Mouse (Mus musculus) lung, embryonic 15.5 days (tissue): ENCODE results near the gene Pcdh15. TPM values are rescaled to one million over a fixed set of nuclear protein-coding genes. Genes with fewer than 3 reads are reported as not detected.

Source experiments
- ATAC-seq: fragments of 200-750 bp; cut with Nextera tagmentation; 2 replicates; pipeline ENCODE4 v1.8.0; 2017; ENCODE audit warnings: moderate number of reproducible peaks, borderline replicate concordance; ENCODE audit not compliant: low FRiP score, low TSS enrichment; ENCODE audit errors: extremely low read depth
- H3K27ac ChIP-seq: fragments of 300-500 bp; sonication (generic); 2 replicates; pipeline ENCODE4 v1.5.1; 2015; ENCODE audit warnings: moderate library complexity, mild to moderate bottlenecking, inconsistent platforms
- H3K27me3 ChIP-seq: fragments of 300-500 bp; sonication (generic); 2 replicates; pipeline ENCODE4 v1.6.1; 2015; ENCODE audit warnings: inconsistent platforms
- H3K36me3 ChIP-seq: fragments of 300-500 bp; sonication (generic); 2 replicates; pipeline ENCODE4 v1.6.1; 2015; ENCODE audit warnings: inconsistent platforms
- H3K4me1 ChIP-seq: fragments of 300-500 bp; sonication (generic); 2 replicates; pipeline ENCODE4 v1.6.1; 2015; ENCODE audit warnings: inconsistent platforms
- H3K4me2 ChIP-seq: fragments of 300-500 bp; sonication (generic); 2 replicates; pipeline ENCODE4 v1.6.1; 2015; ENCODE audit warnings: inconsistent platforms, mild to moderate bottlenecking, moderate library complexity
- H3K4me3 ChIP-seq: fragments of 300-500 bp; sonication (generic); 2 replicates; pipeline ENCODE4 v1.5.1; 2015; ENCODE audit warnings: mild to moderate bottlenecking, inconsistent platforms
- H3K9ac ChIP-seq: fragments of 300-500 bp; sonication (generic); 2 replicates; pipeline ENCODE4 v1.6.1; 2015; ENCODE audit warnings: inconsistent platforms
- H3K9me3 ChIP-seq: fragments of 300-500 bp; sonication (generic); 2 replicates; pipeline ENCODE4 v1.6.1; 2016; ENCODE audit warnings: inconsistent platforms
- WGBS: fragments of 180-500 bp; shearing (Covaris S2); methylation state at CpG from one replicate; pipeline ENCODE4 v1.1.7; 2015; 5-methylcytosine and 5-hydroxymethylcytosine counted together
- polyA plus RNA-seq: library from polyadenylated mRNA; unstranded; fragments of >200 nt; fragmentation: Nextera tagmentation; extraction: Ambion mirVana; gene quantifications from 2 replicates; pipeline ENCODE4 v1.2.1, GENCODE M21; 2015

Gene Pcdh15
- polyA plus RNA-seq, 1 experiment from 2014 or later = 0.29 TPM

GRCm38 (mm10) chr10:73826354-73826753 lies 727.2 kb downstream of the Pcdh15 start:
- Histone ChIP-seq H3K4me1 (no peaks in the 10 kb centered on the region), H3K27ac (no peak overlapping the region), H3K4me3 (peak overlapping the region; percentile 23), H3K4me2 (peak overlapping the region; percentile 40), H3K27me3 (0 out of 2 replicates have a peak, but pooled peaks cover 3% of the 10 kb centered on the region), H3K9ac (no peak overlapping the region), H3K9me3 (no peaks in the 10 kb centered on the region), H3K36me3 (no peaks in the 10 kb centered on the region)
- no peak for ATAC-seq
- WGBS = 37% methylated on average over 8 of the region's 8 CpGs

GRCm38 (mm10) chr10:73828781-73829180 lies 729.6 kb downstream of the Pcdh15 start:
- Histone ChIP-seq H3K9me3 (no peaks in the 10 kb centered on the region), H3K27me3 (no peaks in the 10 kb centered on the region), H3K9ac (no peak overlapping the region), H3K36me3 (no peaks in the 10 kb centered on the region), H3K4me3 (no peak overlapping the region), H3K4me2 (no peak overlapping the region), H3K4me1 (no peaks in the 10 kb centered on the region), H3K27ac (no peak overlapping the region)
- 48% methylated on average over 2 of the region's 2 CpGs for WGBS
- ATAC-seq = no peak

GRCm38 (mm10) chr10:73844998-73845397 lies 745.9 kb downstream of the Pcdh15 start:
- H3K4me2 ChIP-seq = no peak overlapping the region
- no peaks in the 10 kb centered on the region for H3K9me3 ChIP-seq
- no peak overlapping the region for H3K9ac ChIP-seq
- no peak overlapping the region for H3K27ac ChIP-seq
- H3K36me3 ChIP-seq = no peaks in the 10 kb centered on the region
- H3K4me3 ChIP-seq = no peak overlapping the region
- ATAC-seq = no peak
- H3K4me1 ChIP-seq = no peaks in the 10 kb centered on the region
- no peaks in the 10 kb centered on the region for H3K27me3 ChIP-seq
- WGBS = 58% methylated on average over 3 of the region's 3 CpGs

GRCm38 (mm10) chr10:73862181-73862580 lies 763.0 kb downstream of the Pcdh15 start:
- Histone ChIP-seq H3K9ac (no peak overlapping the region), H3K36me3 (no peaks in the 10 kb centered on the region), H3K4me3 (no peak overlapping the region), H3K4me2 (no peak overlapping the region), H3K9me3 (no peaks in the 10 kb centered on the region), H3K27me3 (no peaks in the 10 kb centered on the region), H3K4me1 (no peaks in the 10 kb centered on the region), H3K27ac (no peak overlapping the region)
- WGBS = 70% methylated on average over 4 of the region's 4 CpGs
- no peak for ATAC-seq

- Histone ChIP-seq H3K4me1 (no peaks in the 10 kb centered on the region), H3K9me3 (no peaks in the 10 kb centered on the region), H3K27ac (no peak overlapping the region), H3K4me2 (no peak overlapping the region), H3K36me3 (no peaks in the 10 kb centered on the region), H3K27me3 (no peaks in the 10 kb centered on the region), H3K4me3 (no peak overlapping the region), H3K9ac (no peak overlapping the region)
- 70% methylated on average over 5 of the region's 5 CpGs for WGBS
- no peak for ATAC-seq
Observed at GRCm38 (mm10) chr10:73878055-73878728, 779.0 kb downstream of the Pcdh15 start.

- H3K9ac ChIP-seq = no peak overlapping the region
- H3K27ac ChIP-seq = no peak overlapping the region
- no peaks in the 10 kb centered on the region for H3K36me3 ChIP-seq
- H3K9me3 ChIP-seq = no peaks in the 10 kb centered on the region
- WGBS = 76% methylated on average over 4 of the region's 4 CpGs
- no peaks in the 10 kb centered on the region for H3K27me3 ChIP-seq
- no peak for ATAC-seq
- H3K4me1 ChIP-seq = no peaks in the 10 kb centered on the region
- H3K4me2 ChIP-seq = no peak overlapping the region
- no peak overlapping the region for H3K4me3 ChIP-seq
Observed at GRCm38 (mm10) chr10:73878729-73879067, 779.6 kb downstream of the Pcdh15 start.

GRCm38 (mm10) chr10:73887771-73888170 lies 788.6 kb downstream of the Pcdh15 start:
- WGBS = 69% methylated on average over 4 of the region's 4 CpGs
- Histone ChIP-seq H3K27ac (no peak overlapping the region), H3K4me3 (no peak overlapping the region), H3K9ac (no peak overlapping the region), H3K4me1 (no peaks in the 10 kb centered on the region), H3K36me3 (no peaks in the 10 kb centered on the region), H3K27me3 (no peaks in the 10 kb centered on the region), H3K9me3 (no peaks in the 10 kb centered on the region), H3K4me2 (no peak overlapping the region)
- ATAC-seq = no peak

- Histone ChIP-seq H3K4me2 (no peak overlapping the region), H3K36me3 (no peaks in the 10 kb centered on the region), H3K4me3 (no peak overlapping the region), H3K27ac (no peak overlapping the region), H3K27me3 (no peaks in the 10 kb centered on the region), H3K9me3 (no peaks in the 10 kb centered on the region), H3K4me1 (no peaks in the 10 kb centered on the region), H3K9ac (no peak overlapping the region)
- ATAC-seq = no peak
- 76% methylated on average over 4 of the region's 4 CpGs for WGBS
Observed at GRCm38 (mm10) chr10:73892251-73892650, 793.1 kb downstream of the Pcdh15 start.

GRCm38 (mm10) chr10:73896086-73896607 lies 797.0 kb downstream of the Pcdh15 start:
- no peaks in the 10 kb centered on the region for H3K27me3 ChIP-seq
- H3K4me3 ChIP-seq = no peak overlapping the region
- no peaks in the 10 kb centered on the region for H3K36me3 ChIP-seq
- ATAC-seq = no peak
- H3K9ac ChIP-seq = no peak overlapping the region
- H3K4me2 ChIP-seq = no peak overlapping the region
- no peaks in the 10 kb centered on the region for H3K4me1 ChIP-seq
- no peak overlapping the region for H3K27ac ChIP-seq
- no peaks in the 10 kb centered on the region for H3K9me3 ChIP-seq

GRCm38 (mm10) chr10:73899165-73899564 lies 800.0 kb downstream of the Pcdh15 start:
- H3K9ac ChIP-seq = no peak overlapping the region
- H3K36me3 ChIP-seq = no peaks in the 10 kb centered on the region
- no peak overlapping the region for H3K4me3 ChIP-seq
- no peaks in the 10 kb centered on the region for H3K4me1 ChIP-seq
- no peaks in the 10 kb centered on the region for H3K9me3 ChIP-seq
- ATAC-seq = no peak
- no peak overlapping the region for H3K27ac ChIP-seq
- 69% methylated on average over 3 of the region's 3 CpGs for WGBS
- H3K27me3 ChIP-seq = no peaks in the 10 kb centered on the region
- H3K4me2 ChIP-seq = no peak overlapping the region

GRCm38 (mm10) chr10:73907626-73908025 lies 808.5 kb downstream of the Pcdh15 start:
- no peak overlapping the region for H3K9ac ChIP-seq
- H3K27ac ChIP-seq = no peak overlapping the region
- no peaks in the 10 kb centered on the region for H3K9me3 ChIP-seq
- no peaks in the 10 kb centered on the region for H3K27me3 ChIP-seq
- ATAC-seq = peak; percentile 62; the same call in 1 of the 2 replicates
- no peaks in the 10 kb centered on the region for H3K36me3 ChIP-seq
- 45% methylated on average over 1 of the region's 1 CpGs for WGBS
- no peak overlapping the region for H3K4me3 ChIP-seq
- H3K4me2 ChIP-seq = no peak overlapping the region
- no peaks in the 10 kb centered on the region for H3K4me1 ChIP-seq

GRCm38 (mm10) chr10:73908568-73908967 lies 809.4 kb downstream of the Pcdh15 start:
- Histone ChIP-seq H3K27me3 (no peaks in the 10 kb centered on the region), H3K9me3 (no peaks in the 10 kb centered on the region), H3K9ac (no peak overlapping the region), H3K4me1 (no peaks in the 10 kb centered on the region), H3K4me3 (no peak overlapping the region), H3K4me2 (no peak overlapping the region), H3K27ac (no peak overlapping the region), H3K36me3 (no peaks in the 10 kb centered on the region)
- no peak for ATAC-seq
- 56% methylated on average over 1 of the region's 1 CpGs for WGBS

GRCm38 (mm10) chr10:73915170-73915569 lies 816.0 kb downstream of the Pcdh15 start:
- Histone ChIP-seq H3K27ac (no peak overlapping the region), H3K36me3 (no peaks in the 10 kb centered on the region), H3K27me3 (no peaks in the 10 kb centered on the region), H3K9me3 (no peaks in the 10 kb centered on the region), H3K4me1 (no peaks in the 10 kb centered on the region), H3K4me2 (no peak overlapping the region), H3K4me3 (no peak overlapping the region), H3K9ac (no peak overlapping the region)
- ATAC-seq = no peak
- 69% methylated on average over 4 of the region's 4 CpGs for WGBS
